Mouse (Mus musculus): ENCODE data around the gene Crtc1. TPM values are rescaled to one million over a fixed set of nuclear protein-coding genes. Genes with fewer than 3 reads are reported as not detected.

Gene Crtc1
- polyA plus RNA-seq, 1 experiment from 2014 or later = 16.7 TPM

GRCm38 (mm10) chr8:70394269-70394998, 44.9 kb downstream of the Crtc1 start:
- Histone ChIP-seq H3K4me3 (no peak overlapping the region), H3K27me3 (ENCODE audit: insufficient read depth, poor library complexity, severe bottlenecking) (no peaks in the 10 kb centered on the region), H3K9me3 (no peaks in the 10 kb centered on the region), H3K4me1 (replicated peaks) (peaks cover 4% of the 10 kb centered on the region; the same call in 1 of the 2 replicates), H3K36me3 (peaks cover 24% of the 10 kb centered on the region), H3K27ac (no peak overlapping the region)
- WGBS = 84% methylated on average over 8 of the region's 8 CpGs
- no peak for DNase-seq (ENCODE audit: low spot score)

GRCm38 (mm10) chr8:70393087-70393486, 46.3 kb downstream of the Crtc1 start:
- no peak overlapping the region for H3K27ac ChIP-seq
- H3K36me3 ChIP-seq = peaks cover 28% of the 10 kb centered on the region
- H3K9me3 ChIP-seq = no peaks in the 10 kb centered on the region
- 79% methylated on average over 5 of the region's 5 CpGs for WGBS
- H3K27me3 ChIP-seq (ENCODE audit: insufficient read depth, poor library complexity, severe bottlenecking) = no peaks in the 10 kb centered on the region
- DNase-seq (ENCODE audit: low spot score) = no peak
- H3K4me1 ChIP-seq (replicated peaks) = peaks cover 8% of the 10 kb centered on the region; the same call in 1 of the 2 replicates
- H3K4me3 ChIP-seq = no peak overlapping the region

GRCm38 (mm10) chr8:70389678-70390077, 49.7 kb downstream of the Crtc1 start:
- Histone ChIP-seq H3K27ac (no peak overlapping the region), H3K9me3 (no peaks in the 10 kb centered on the region), H3K4me1 (replicated peaks) (peaks cover 24% of the 10 kb centered on the region), H3K36me3 (peaks cover 52% of the 10 kb centered on the region), H3K4me3 (no peak overlapping the region), H3K27me3 (ENCODE audit: insufficient read depth, poor library complexity, severe bottlenecking) (no peaks in the 10 kb centered on the region)
- 89% methylated on average over 2 of the region's 2 CpGs for whole genome bisulfite sequencing
- no peak for DNase-seq (ENCODE audit: low spot score)

GRCm38 (mm10) chr8:70383287-70383686, 56.1 kb downstream of the Crtc1 start:
- H3K27me3 ChIP-seq (ENCODE audit: insufficient read depth, poor library complexity, severe bottlenecking) = peaks cover 42% of the 10 kb centered on the region
- WGBS = 53% methylated on average over 3 of the region's 3 CpGs
- peak; percentile 61 for DNase-seq (ENCODE audit: low spot score)
- no peak overlapping the region for H3K27ac ChIP-seq
- H3K4me1 ChIP-seq (replicated peaks) = peaks cover 18% of the 10 kb centered on the region
- H3K36me3 ChIP-seq = peaks cover 38% of the 10 kb centered on the region
- H3K4me3 ChIP-seq = no peak overlapping the region
- no peaks in the 10 kb centered on the region for H3K9me3 ChIP-seq

DNA sequence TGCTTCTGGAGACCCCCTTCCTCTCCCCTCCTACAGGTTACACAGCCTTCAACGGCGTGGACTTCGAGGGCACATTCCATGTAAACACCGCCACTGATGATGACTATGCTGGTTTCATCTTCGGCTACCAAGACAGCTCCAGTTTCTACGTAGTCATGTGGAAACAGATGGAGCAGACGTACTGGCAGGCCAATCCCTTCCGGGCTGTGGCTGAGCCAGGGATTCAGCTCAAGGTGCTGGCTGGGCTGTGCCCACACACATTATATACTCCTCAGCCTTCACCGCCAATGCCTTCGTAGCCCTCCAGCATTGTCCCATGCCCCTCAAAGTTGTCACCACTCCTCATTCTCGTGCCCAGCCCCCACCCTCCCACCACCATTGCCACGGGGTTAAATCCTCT, 59.3 kb downstream of the Crtc1 start:
- Histone ChIP-seq H3K27ac (no peak overlapping the region), H3K36me3 (peaks cover 6% of the 10 kb centered on the region), H3K4me1 (replicated peaks) (peaks cover 17% of the 10 kb centered on the region), H3K9me3 (no peaks in the 10 kb centered on the region), H3K27me3 (ENCODE audit: insufficient read depth, poor library complexity, severe bottlenecking) (peaks cover 74% of the 10 kb centered on the region), H3K4me3 (no peak overlapping the region)
- DNase-seq (ENCODE audit: low spot score) = no peak
- WGBS = 88% methylated on average over 12 of the region's 12 CpGs

DNA sequence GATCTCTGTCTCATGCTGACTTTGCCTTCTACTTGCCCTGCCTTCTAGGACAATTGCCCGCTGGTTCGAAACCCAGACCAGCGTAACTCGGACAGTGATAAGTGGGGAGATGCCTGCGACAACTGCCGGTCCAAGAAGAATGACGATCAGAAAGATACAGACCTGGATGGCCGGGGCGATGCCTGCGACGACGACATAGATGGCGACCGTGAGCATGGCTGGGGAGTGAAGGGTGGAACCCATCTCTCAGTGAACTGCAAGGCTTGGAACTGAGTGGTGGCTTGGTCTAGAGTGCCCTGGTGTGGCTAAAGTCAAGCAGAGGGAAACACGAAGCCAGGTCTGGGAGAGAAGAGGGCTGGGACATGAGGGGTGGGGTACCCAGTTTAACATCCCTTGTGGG, 62.3 kb downstream of the Crtc1 start:
- H3K36me3 ChIP-seq = no peaks in the 10 kb centered on the region
- H3K27me3 ChIP-seq (ENCODE audit: insufficient read depth, poor library complexity, severe bottlenecking) = peaks cover 98% of the 10 kb centered on the region
- peak; percentile 14 for DNase-seq (ENCODE audit: low spot score)
- H3K4me3 ChIP-seq = no peak overlapping the region
- no peaks in the 10 kb centered on the region for H3K9me3 ChIP-seq
- H3K4me1 ChIP-seq (replicated peaks) = peaks cover 39% of the 10 kb centered on the region
- 16% methylated on average over 15 of the region's 15 CpGs for WGBS
- H3K27ac ChIP-seq = no peak overlapping the region

GRCm38 (mm10) chr8:70376275-70376741, 63.1 kb downstream of the Crtc1 start:
- Histone ChIP-seq H3K27me3 (ENCODE audit: insufficient read depth, poor library complexity, severe bottlenecking) (peaks cover 98% of the 10 kb centered on the region), H3K9me3 (no peaks in the 10 kb centered on the region), H3K4me1 (replicated peaks) (peaks cover 39% of the 10 kb centered on the region), H3K27ac (no peak overlapping the region), H3K4me3 (peak overlapping the region; percentile 26; the same call in 1 of the 2 replicates), H3K36me3 (no peaks in the 10 kb centered on the region)
- DNase-seq (ENCODE audit: low spot score) = peak; percentile 37
- 8% methylated on average over 37 of the region's 37 CpGs for WGBS

DNA sequence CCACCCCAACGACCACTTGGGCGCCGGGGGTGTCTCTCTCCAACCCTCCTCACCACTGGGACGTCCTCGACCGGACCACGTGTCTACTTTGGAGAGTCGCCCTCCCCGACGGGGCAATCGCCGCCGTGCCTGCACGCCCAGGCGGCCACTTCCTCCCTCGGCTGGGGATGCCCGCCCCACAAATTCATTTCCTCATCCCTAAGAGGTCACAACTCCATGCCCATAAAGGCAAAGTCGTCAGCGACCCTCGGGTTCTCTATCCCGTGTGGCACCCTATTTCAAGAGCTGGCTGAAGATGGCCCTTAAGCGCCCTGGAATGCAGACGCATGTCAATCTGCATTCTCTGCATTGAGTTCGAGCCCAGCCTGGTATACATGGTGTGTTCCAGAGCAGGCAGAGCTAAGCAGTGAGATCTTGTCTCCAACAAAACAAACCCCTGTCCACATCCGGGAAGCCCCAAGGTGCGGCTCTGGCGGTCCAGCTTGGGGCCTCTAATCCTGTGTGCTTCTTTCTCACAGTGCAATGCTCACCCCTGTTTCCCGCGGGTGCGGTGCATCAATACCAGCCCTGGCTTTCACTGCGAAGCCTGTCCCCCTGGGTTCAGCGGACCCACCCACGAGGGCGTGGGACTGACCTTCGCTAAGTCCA, 64.0 kb downstream of the Crtc1 start:
- 6% methylated on average over 35 of the region's 35 CpGs for whole genome bisulfite sequencing
- Histone ChIP-seq H3K36me3 (no peaks in the 10 kb centered on the region), H3K4me1 (replicated peaks) (peaks cover 39% of the 10 kb centered on the region), H3K27ac (no peak overlapping the region), H3K9me3 (no peaks in the 10 kb centered on the region), H3K4me3 (peak overlapping the region; percentile 47), H3K27me3 (ENCODE audit: insufficient read depth, poor library complexity, severe bottlenecking) (peaks cover 99% of the 10 kb centered on the region)
- DNase-seq (ENCODE audit: low spot score) = peak; percentile 18

DNA sequence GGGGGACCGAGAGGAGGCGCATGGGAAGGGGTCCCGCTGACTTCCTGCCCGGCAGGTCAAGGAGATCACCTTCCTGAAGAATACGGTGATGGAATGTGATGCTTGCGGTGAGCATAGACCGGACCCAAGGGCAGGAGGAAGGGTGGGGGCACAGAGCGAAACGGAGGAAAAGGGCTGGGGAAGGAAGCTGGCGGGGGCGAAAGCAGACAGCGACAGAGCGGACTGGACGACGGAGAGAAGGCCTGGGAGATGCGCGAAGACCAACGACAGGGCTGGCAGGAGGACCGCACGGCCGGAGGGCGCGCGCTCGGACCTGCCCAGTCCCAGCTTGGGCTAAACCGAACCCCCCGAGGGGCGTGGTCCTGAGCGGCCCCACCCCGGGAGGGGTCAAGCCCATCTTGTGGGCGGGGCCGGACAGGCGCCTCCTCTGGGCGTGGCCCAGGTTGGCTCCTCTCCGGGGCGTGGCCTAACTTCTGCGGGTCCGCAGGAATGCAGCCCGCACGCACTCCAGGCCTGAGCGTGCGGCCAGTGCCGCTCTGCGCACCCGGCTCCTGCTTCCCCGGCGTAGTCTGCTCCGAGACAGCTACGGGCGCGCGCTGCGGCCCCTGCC, 65.0 kb downstream of the Crtc1 start:
- 1% methylated on average over 53 of the region's 53 CpGs for WGBS
- peaks cover 39% of the 10 kb centered on the region for H3K4me1 ChIP-seq (replicated peaks)
- H3K36me3 ChIP-seq = no peaks in the 10 kb centered on the region
- peak overlapping the region; percentile 47 for H3K4me3 ChIP-seq
- H3K27ac ChIP-seq = no peak overlapping the region
- DNase-seq (ENCODE audit: low spot score) = peak; percentile 63
- H3K9me3 ChIP-seq = no peaks in the 10 kb centered on the region
- H3K27me3 ChIP-seq (ENCODE audit: insufficient read depth, poor library complexity, severe bottlenecking) = peaks cover 99% of the 10 kb centered on the region

GRCm38 (mm10) chr8:70373397-70374317, 65.7 kb downstream of the Crtc1 start, which contains the start of gene Comp:
Gene Comp, plus strand, starts transcription at chr8:70373558.
- Histone ChIP-seq H3K27ac (peak within 1 kb of the TSS; percentile 24; the same call in 1 of the 2 replicates), H3K4me3 (peak within 1 kb of the TSS; percentile 47), H3K27me3 (ENCODE audit: insufficient read depth, poor library complexity, severe bottlenecking) (peaks cover 98% of the 10 kb centered on the region), H3K36me3 (no peaks in the 10 kb centered on the region), H3K9me3 (no peaks in the 10 kb centered on the region), H3K4me1 (replicated peaks) (peaks cover 39% of the 10 kb centered on the region)
- WGBS = 3% methylated on average over 47 of the region's 47 CpGs
- peak; percentile 31 for DNase-seq (ENCODE audit: low spot score)

DNA sequence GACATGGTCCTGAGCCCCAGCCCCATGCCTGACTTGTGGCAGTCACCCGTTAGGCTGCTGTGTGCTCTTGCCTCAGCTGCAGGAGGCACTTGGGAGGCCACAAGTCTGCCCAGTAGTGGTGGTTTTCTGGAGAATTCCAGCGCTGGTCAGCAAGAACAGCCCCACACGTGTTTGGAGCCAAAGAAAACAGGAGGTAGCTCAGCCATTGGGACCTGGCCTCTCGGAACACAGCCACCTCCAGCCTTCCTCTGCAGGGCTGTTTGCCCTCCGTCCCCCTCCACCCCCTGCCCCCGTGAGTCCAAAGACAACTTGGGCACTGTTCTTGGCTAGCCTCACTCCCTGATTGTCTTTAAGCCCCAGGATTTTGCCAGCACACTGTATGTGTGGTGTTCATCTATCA, 67.4 kb downstream of the Crtc1 start:
- no peak for DNase-seq (ENCODE audit: low spot score)
- Histone ChIP-seq H3K9me3 (no peaks in the 10 kb centered on the region), H3K36me3 (no peaks in the 10 kb centered on the region), H3K4me3 (no peak overlapping the region), H3K27me3 (ENCODE audit: insufficient read depth, poor library complexity, severe bottlenecking) (peaks cover 81% of the 10 kb centered on the region), H3K27ac (no peak overlapping the region), H3K4me1 (replicated peaks) (peaks cover 39% of the 10 kb centered on the region)
- 34% methylated on average over 6 of the region's 6 CpGs for WGBS

GRCm38 (mm10) chr8:70370476-70370875, 68.9 kb downstream of the Crtc1 start:
- H3K9me3 ChIP-seq = no peaks in the 10 kb centered on the region
- no peak overlapping the region for H3K4me3 ChIP-seq
- peaks cover 27% of the 10 kb centered on the region for H3K4me1 ChIP-seq (replicated peaks)
- H3K27ac ChIP-seq = no peak overlapping the region; the same call in 1 of the 2 replicates
- no peak for DNase-seq (ENCODE audit: low spot score)
- peaks cover 77% of the 10 kb centered on the region for H3K27me3 ChIP-seq (ENCODE audit: insufficient read depth, poor library complexity, severe bottlenecking)
- no peaks in the 10 kb centered on the region for H3K36me3 ChIP-seq
- 78% methylated on average over 7 of the region's 7 CpGs for WGBS

Measured in hindbrain, embryonic 10.5 days (tissue).